Mouse (Mus musculus): ENCODE measurements around the gene Tube1.

- no peak for TF ChIP-seq POLR2A (IDR thresholded peaks at IDR 0.05; ENCODE audit: borderline replicate concordance, extremely low read depth, low read depth, low read length)
- no peak for TF ChIP-seq CTCF (IDR thresholded peaks at IDR 0.05; ENCODE audit: insufficient read depth, low read length)
Observed at GRCm38 (mm10) chr10:39137766-39138165, 4.0 kb downstream of the Tube1 start.
